In genomic region chr13:45469481-45470301, GRCm38 (mm10) we compare ENCODE assay signal across 7 mouse cellular contexts. TPM values are rescaled to one million over a fixed set of nuclear protein-coding genes. Genes with fewer than 3 reads are reported as not detected.
DNase-seq lines count a peak whose midpoint lies in the region; ATAC-seq and TF ChIP-seq lines count a peak whose summit lies in the region.

No protein-coding gene starts in this region.

- H3K27me3 ChIP-seq in E14TG2a.4 (ENCODE audit: insufficient read depth, low read length) = no peaks in the 10 kb centered on the region
- H3K27me3 ChIP-seq in hindbrain, embryonic 11.5 days (ENCODE audit: control insufficient read depth, insufficient read depth, low read length) = peaks cover 2% of the 10 kb centered on the region; the same call in 1 of the 2 replicates
- no peaks in the 10 kb centered on the region for H3K27me3 ChIP-seq in limb, embryonic 13.5 days

- H3K9ac ChIP-seq in hindbrain, embryonic 11.5 days (ENCODE audit: low read depth, low read length) = no peak overlapping the region
- peak overlapping the region; percentile 45; the same call in 1 of the 2 replicates for H3K9ac ChIP-seq in limb, embryonic 13.5 days

- H3K4me2 ChIP-seq in hindbrain, embryonic 11.5 days (replicated peaks; ENCODE audit: low read depth, low read length) = peak overlapping the region; percentile 9; the same call in 1 of the 2 replicates
- peak overlapping the region; percentile 45 for H3K4me2 ChIP-seq in limb, embryonic 13.5 days (replicated peaks)

- DNase-seq in adipocyte (ENCODE audit: low spot score) = peak; percentile 75
- peak; percentile 77 for DNase-seq in hindbrain, embryonic 11.5 days (ENCODE audit: low spot score)
- peak; percentile 96 for DNase-seq in retina, postnatal 1 day
- no peak for DNase-seq in thymus, postnatal 25 days
- DNase-seq in left cerebral cortex, adult 8-10 months (ENCODE audit: low spot score in 2 of 2) = no peak

- peak; percentile 85 for ATAC-seq in hindbrain, embryonic 11.5 days (ENCODE audit: low FRiP score)
- peak; percentile 73 for ATAC-seq in limb, embryonic 13.5 days (ENCODE audit: low FRiP score, low read depth)

- peaks cover 17% of the 10 kb centered on the region for H3K4me1 ChIP-seq in E14TG2a.4 (replicated peaks; ENCODE audit: low read depth, low read length)
- H3K4me1 ChIP-seq in hindbrain, embryonic 11.5 days (replicated peaks; ENCODE audit: control insufficient read depth, insufficient read depth, low read length) = peaks cover 2% of the 10 kb centered on the region; the same call in 1 of the 2 replicates
- peaks cover 41% of the 10 kb centered on the region for H3K4me1 ChIP-seq in limb, embryonic 13.5 days

- no peaks in the 10 kb centered on the region for H3K36me3 ChIP-seq in E14TG2a.4 (ENCODE audit: insufficient read depth, low read length)
- no peaks in the 10 kb centered on the region for H3K36me3 ChIP-seq in hindbrain, embryonic 11.5 days (ENCODE audit: control insufficient read depth, insufficient read depth, low read length)
- H3K36me3 ChIP-seq in limb, embryonic 13.5 days = no peaks in the 10 kb centered on the region

- peak overlapping the region; percentile 78 for H3K27ac ChIP-seq in hindbrain, embryonic 11.5 days (ENCODE audit: low read depth, low read length)
- H3K27ac ChIP-seq in limb, embryonic 13.5 days = peak overlapping the region; percentile 79

- no peak for TF ChIP-seq CTCF in E14TG2a.4 (conservative IDR thresholded peaks at IDR 0.05; ENCODE audit: low read length)

- no peaks in the 10 kb centered on the region for H3K9me3 ChIP-seq in E14TG2a.4 (ENCODE audit: low read length)
- no peaks in the 10 kb centered on the region for H3K9me3 ChIP-seq in hindbrain, embryonic 11.5 days (ENCODE audit: control insufficient read depth, low read length)
- no peaks in the 10 kb centered on the region for H3K9me3 ChIP-seq in limb, embryonic 13.5 days

- peak overlapping the region; percentile 43 for H3K4me3 ChIP-seq in E14TG2a.4 (replicated peaks; ENCODE audit: low read length)
- H3K4me3 ChIP-seq in hindbrain, embryonic 11.5 days (ENCODE audit: low read depth, low read length) = no peak overlapping the region
- H3K4me3 ChIP-seq in limb, embryonic 13.5 days = no peak overlapping the region; the same call in 1 of the 2 replicates

- 16% methylated on average over 19 of the region's 19 CpGs for WGBS in hindbrain, embryonic 11.5 days
- WGBS in limb, embryonic 13.5 days = 10% methylated on average over 19 of the region's 19 CpGs

RNA-seq across cellular contexts. Expression of gene Gmpr, which starts 37.6 kb away (rescaled TPM):
- 26.8 and 28.8 TPM in 2 replicates for polyA plus RNA-seq in hindbrain, embryonic 11.5 days (2014; fragmentation: Nextera tagmentation; extraction: Ambion mirVana)
- polyA plus RNA-seq in limb, embryonic 13.5 days (2015; fragmentation: Nextera tagmentation; extraction: Ambion mirVana) = 24.9 and 27.5 TPM in 2 replicates
- 10 to 100 TPM; 56.1 to 59.2 (median 58.1) TPM for total RNA-seq in left cerebral cortex, adult 8-10 months (2022)

Comparison
In these comparisons a context has a peak if more than half of its experiments do, and no peak if none do; other contexts are left out.
1. DNase-seq: peak in adipocyte (single experiment), hindbrain, embryonic 11.5 days (single experiment) and retina, postnatal 1 day (single experiment); none in thymus, postnatal 25 days (single experiment) and left cerebral cortex, adult 8-10 months (0 of 2).